Mouse (Mus musculus) right cerebral cortex, adult 2 months (tissue): ENCODE measurements around the gene Slc6a21.
"Not testable (repeated sequence)": the region's sequence is repeated elsewhere in the genome, so short reads cannot be mapped to it uniquely, and the experiment has no call there.

Experiments
- DNase-seq, 2 experiments: peaks; one replicate each; pipeline ENCODE4 v3.0.0; 2021 to 2022; ENCODE audit warnings: low spot score in 2 of 2

Gene Slc6a21

GRCm38 (mm10) chr7:45255822-45256221, 21.5 kb upstream of the Slc6a21 start:
- not testable (repeated sequence) for DNase-seq

GRCm38 (mm10) chr7:45257063-45257840, 20.1 kb upstream of the Slc6a21 start:
- peak; percentile 55 to 63 for DNase-seq

- no peak for DNase-seq
Measured at GRCm38 (mm10) chr7:45259281-45259680, 18.0 kb upstream of the Slc6a21 start.

GRCm38 (mm10) chr7:45262266-45262665, 15.0 kb upstream of the Slc6a21 start:
- no peak for DNase-seq

- DNase-seq = no peak
Measured at GRCm38 (mm10) chr7:45263006-45263607, 14.2 kb upstream of the Slc6a21 start.

GRCm38 (mm10) chr7:45264348-45264747, 13.0 kb upstream of the Slc6a21 start:
- DNase-seq = no peak

- no peak for DNase-seq
Measured at GRCm38 (mm10) chr7:45265518-45265917, 11.8 kb upstream of the Slc6a21 start.

GRCm38 (mm10) chr7:45272786-45273412, 4.4 kb upstream of the Slc6a21 start:
- DNase-seq = no peak

GRCm38 (mm10) chr7:45273672-45274071, 3.6 kb upstream of the Slc6a21 start:
- DNase-seq = no peak

- no peak for DNase-seq
Measured at GRCm38 (mm10) chr7:45286486-45286885, 9.2 kb downstream of the Slc6a21 start.

- DNase-seq = no peak
Measured at GRCm38 (mm10) chr7:45296626-45297025, 19.3 kb downstream of the Slc6a21 start.

GRCm38 (mm10) chr7:45297563-45297962, 20.2 kb downstream of the Slc6a21 start:
- DNase-seq = no peak

GRCm38 (mm10) chr7:45299752-45300151, 22.4 kb downstream of the Slc6a21 start:
- peak; percentile 79 to 87 for DNase-seq

GRCm38 (mm10) chr7:45300270-45300669, 23.0 kb downstream of the Slc6a21 start:
- DNase-seq = peak; percentile 83 to 85

GRCm38 (mm10) chr7:45302626-45303025, 25.3 kb downstream of the Slc6a21 start:
- no peak for DNase-seq

- no peak for DNase-seq
Measured at GRCm38 (mm10) chr7:45304869-45305268, 27.6 kb downstream of the Slc6a21 start.

- DNase-seq = peak; percentile 62 to 67
Measured at GRCm38 (mm10) chr7:45305275-45305674, 28.0 kb downstream of the Slc6a21 start.

- DNase-seq = no peak
Measured at GRCm38 (mm10) chr7:45308551-45309240, 31.4 kb downstream of the Slc6a21 start.

GRCm38 (mm10) chr7:45309455-45309854, 32.1 kb downstream of the Slc6a21 start:
- DNase-seq = peak in 1 of 2 experiments; percentile 50

- DNase-seq = no peak
Measured at GRCm38 (mm10) chr7:45312023-45312422, 34.7 kb downstream of the Slc6a21 start.

GRCm38 (mm10) chr7:45312686-45313453, 35.6 kb downstream of the Slc6a21 start:
- DNase-seq = no peak
